Mouse (Mus musculus) bone marrow, adult 2 months (tissue): ENCODE results near the gene Aadat.

Experiments used
- CTCF ChIP-seq: fragments of 200-500 bp; IDR thresholded peaks from 2 replicates; pipeline ENCODE4 v1.5.1; 2011; ENCODE audit warnings: low read length, control low read depth; ENCODE audit not compliant: control insufficient read depth, insufficient read depth
- POLR2A ChIP-seq: fragments of 200-500 bp; IDR thresholded peaks from 2 replicates; pipeline ENCODE4 v1.6.1; 2011; ENCODE audit warnings: low read depth, mild to moderate bottlenecking, control low read depth, low read length, borderline replicate concordance; ENCODE audit not compliant: control insufficient read depth

- TF ChIP-seq CTCF: no peak
- no peak for TF ChIP-seq POLR2A
Observed at GRCm38 (mm10) chr8:60577231-60577630, 71.5 kb downstream of the Aadat start.
